Mouse (Mus musculus) heart, adult 2 months (tissue): ENCODE measurements at regions not wholly inside any gene's neighbourhood (a gene's known extent, or its start where the extent isn't known, plus 50 kb on each side); places are given as distances from the start of the nearest gene placed in this dataset.

ENCODE experiments used
- CTCF ChIP-seq: fragments of 200-600 bp; IDR thresholded peaks from 2 replicates; pipeline ENCODE4 v1.8.1; 2022; ENCODE audit warnings: antibody characterized with exemption, mild to moderate bottlenecking, moderate library complexity
- POLR2A ChIP-seq: fragments of 200-500 bp; IDR thresholded peaks from 2 replicates; pipeline ENCODE4 v1.6.1; 2011; ENCODE audit warnings: mild to moderate bottlenecking, low read depth, low read length, control low read depth; ENCODE audit not compliant: insufficient read depth

DNA sequence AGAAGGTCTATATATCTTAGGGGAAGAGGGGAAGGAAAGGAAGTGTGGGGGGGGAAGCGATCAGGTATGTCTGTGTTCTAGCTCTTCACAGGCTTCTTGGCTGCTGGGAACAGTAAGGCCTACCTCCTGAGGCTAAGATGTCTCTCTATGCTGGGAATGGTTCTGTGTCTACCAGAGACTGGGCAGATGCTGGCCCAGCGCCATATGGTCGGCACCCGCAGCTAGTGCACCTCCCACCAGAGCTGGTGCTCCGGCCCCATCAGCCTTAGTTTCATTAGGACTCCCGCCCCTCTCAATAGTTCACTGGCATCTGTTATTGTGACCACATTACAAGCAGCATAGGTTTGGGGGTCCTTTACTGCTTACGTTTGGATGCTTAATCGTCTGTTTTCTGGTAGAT lies 171.6 kb downstream of the Maf start:
- TF ChIP-seq CTCF (no peak), POLR2A (no peak)
